Mouse (Mus musculus): Measurements from ENCODE around the gene Hist1h2ai. TPM values are rescaled to one million over a fixed set of nuclear protein-coding genes. Genes with fewer than 3 reads are reported as not detected.
"Not testable (repeated sequence)": the region's sequence is repeated elsewhere in the genome, so short reads cannot be mapped to it uniquely, and the experiment has no call there.

Hist1h2ai gene
- total and polyA plus RNA-seq, 2 experiments = 0.64 to 8.9 TPM

- peak within 1 kb of the TSS; percentile 46 for H3K4me3 ChIP-seq (ENCODE audit: insufficient read depth, low read depth, low read length)
- 0 out of 2 replicates have a peak, but pooled peaks have one; percentile 17 for TF ChIP-seq POLR2A (IDR thresholded peaks at IDR 0.05; ENCODE audit: extremely low read depth, insufficient read depth, low read length)
- WGBS = 7% methylated on average over 32 of the region's 56 CpGs
- H3K79me2 ChIP-seq (ENCODE audit: control insufficient read depth, insufficient read depth, low read length); H3K27me3 ChIP-seq (ENCODE audit: control insufficient read depth, insufficient read depth, low read length); H3K9ac ChIP-seq (ENCODE audit: low read depth, low read length); H3K36me3 ChIP-seq (ENCODE audit: control insufficient read depth, insufficient read depth, low read length): not testable (repeated sequence)
- 0 out of 2 replicates have a peak within 1 kb of the TSS, but pooled peaks have one; percentile 30 for H3K27ac ChIP-seq (replicated peaks; ENCODE audit: insufficient read depth, low read depth, low read length)
- peak; percentile 68 for DNase-seq (ENCODE audit: extremely low read depth, low read depth, low spot score)
- H3K4me1 ChIP-seq (ENCODE audit: control insufficient read depth, insufficient read depth, low read length) = peaks cover 20% of the 10 kb centered on the region
Measured at GRCm38 (mm10) chr13:21717397-21718357, 1.5 kb downstream of the Hist1h2ai start, which contains the start of gene Hist1h3h. TSS of gene Hist1h3h (plus strand) at chr13:21717659.

GRCm38 (mm10) chr13:21718381-21719080 is 2.3 kb downstream of the Hist1h2ai start:
- Histone ChIP-seq H3K9ac (ENCODE audit: low read depth, low read length) (no peak overlapping the region), H3K27ac (replicated peaks; ENCODE audit: insufficient read depth, low read depth, low read length) (no peak overlapping the region), H3K4me1 (ENCODE audit: control insufficient read depth, insufficient read depth, low read length) (peaks cover 20% of the 10 kb centered on the region), H3K4me3 (ENCODE audit: insufficient read depth, low read depth, low read length) (no peak overlapping the region), H3K36me3 (ENCODE audit: control insufficient read depth, insufficient read depth, low read length) (no peaks in the 10 kb centered on the region), H3K79me2 (ENCODE audit: control insufficient read depth, insufficient read depth, low read length) (no peaks in the 10 kb centered on the region), H3K27me3 (ENCODE audit: control insufficient read depth, insufficient read depth, low read length) (no peaks in the 10 kb centered on the region)
- DNase-seq (ENCODE audit: extremely low read depth, low read depth, low spot score) = no peak
- TF ChIP-seq POLR2A (IDR thresholded peaks at IDR 0.05; ENCODE audit: extremely low read depth, insufficient read depth, low read length) (no peak), CTCF (IDR thresholded peaks at IDR 0.05; ENCODE audit: low read depth, low read length) (no peak)
- 90% methylated on average over 4 of the region's 4 CpGs for WGBS

GRCm38 (mm10) chr13:21721107-21721756 is 5.0 kb downstream of the Hist1h2ai start:
- Histone ChIP-seq H3K9ac (ENCODE audit: low read depth, low read length) (0 out of 2 replicates have a peak overlapping the region, but pooled peaks have one; percentile 61), H3K4me1 (ENCODE audit: control insufficient read depth, insufficient read depth, low read length) (peaks cover 15% of the 10 kb centered on the region), H3K4me3 (ENCODE audit: insufficient read depth, low read depth, low read length) (peak overlapping the region; percentile 77)
- not testable (repeated sequence) for H3K36me3 ChIP-seq (ENCODE audit: control insufficient read depth, insufficient read depth, low read length); H3K27ac ChIP-seq (replicated peaks; ENCODE audit: insufficient read depth, low read depth, low read length); H3K79me2 ChIP-seq (ENCODE audit: control insufficient read depth, insufficient read depth, low read length); H3K27me3 ChIP-seq (ENCODE audit: control insufficient read depth, insufficient read depth, low read length); DNase-seq (ENCODE audit: extremely low read depth, low read depth, low spot score)
- WGBS = 6% methylated on average over 25 of the region's 44 CpGs

- H3K4me1 ChIP-seq (ENCODE audit: control insufficient read depth, insufficient read depth, low read length) = peaks cover 15% of the 10 kb centered on the region
- not testable (repeated sequence) for H3K79me2 ChIP-seq (ENCODE audit: control insufficient read depth, insufficient read depth, low read length); H3K27ac ChIP-seq (replicated peaks; ENCODE audit: insufficient read depth, low read depth, low read length); H3K27me3 ChIP-seq (ENCODE audit: control insufficient read depth, insufficient read depth, low read length); H3K36me3 ChIP-seq (ENCODE audit: control insufficient read depth, insufficient read depth, low read length)
- H3K9ac ChIP-seq (ENCODE audit: low read depth, low read length) = peak within 1 kb of the TSS; percentile 61
- under 1% methylated on average over 37 of the region's 37 CpGs for WGBS
- DNase-seq (ENCODE audit: extremely low read depth, low read depth, low spot score) = peak; percentile 84
- peak within 1 kb of the TSS; percentile 77 for H3K4me3 ChIP-seq (ENCODE audit: insufficient read depth, low read depth, low read length)
Measured at GRCm38 (mm10) chr13:21721757-21722372, 5.6 kb downstream of the Hist1h2ai start, which contains the start of gene Hist1h2bm. TSS of gene Hist1h2bm (plus strand) at chr13:21722044.

GRCm38 (mm10) chr13:21722373-21722925 is 6.2 kb downstream of the Hist1h2ai start:
- H3K9ac ChIP-seq (ENCODE audit: low read depth, low read length) = no peak overlapping the region; the same call in 1 of the 2 replicates
- no peaks in the 10 kb centered on the region for H3K36me3 ChIP-seq (ENCODE audit: control insufficient read depth, insufficient read depth, low read length)
- 7% methylated on average over 11 of the region's 11 CpGs for WGBS
- H3K27me3 ChIP-seq (ENCODE audit: control insufficient read depth, insufficient read depth, low read length) = no peaks in the 10 kb centered on the region
- TF ChIP-seq POLR2A (IDR thresholded peaks at IDR 0.05; ENCODE audit: extremely low read depth, insufficient read depth, low read length) (no peak), CTCF (IDR thresholded peaks at IDR 0.05; ENCODE audit: low read depth, low read length) (no peak)
- DNase-seq (ENCODE audit: extremely low read depth, low read depth, low spot score) = no peak
- H3K4me3 ChIP-seq (ENCODE audit: insufficient read depth, low read depth, low read length) = peak overlapping the region; percentile 50; the same call in 1 of the 2 replicates
- H3K4me1 ChIP-seq (ENCODE audit: control insufficient read depth, insufficient read depth, low read length) = peaks cover 12% of the 10 kb centered on the region
- H3K27ac ChIP-seq (replicated peaks; ENCODE audit: insufficient read depth, low read depth, low read length) = no peak overlapping the region
- no peaks in the 10 kb centered on the region for H3K79me2 ChIP-seq (ENCODE audit: control insufficient read depth, insufficient read depth, low read length)
